16 mouse cellular contexts compared by ENCODE assay signal in the genomic region with DNA sequence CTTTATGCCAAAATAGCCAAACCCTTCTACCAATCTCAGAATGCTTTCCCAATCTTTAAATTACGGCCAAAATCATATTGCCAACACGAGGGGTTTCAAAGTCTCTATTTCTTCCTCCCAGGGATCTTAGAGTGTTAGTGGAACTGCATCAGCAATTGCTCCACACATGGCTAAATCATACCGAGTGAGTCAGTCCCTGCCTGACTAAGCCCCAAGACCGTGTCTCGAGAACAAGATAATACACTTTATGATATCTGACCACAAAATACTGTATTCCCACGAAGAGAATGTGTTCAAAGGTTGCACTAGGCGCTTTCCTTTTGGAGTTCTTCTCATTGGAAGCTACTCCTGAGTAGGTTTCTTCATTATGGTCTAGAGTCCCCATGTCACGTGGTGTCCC.
"Had no signal": no experiment of that assay in that cellular context is flagged by ENCODE, and none has a peak within 500 bp of the region (broad histone marks: within the 10 kb centered on the region; RNA-seq: fewer than 3 reads in every experiment).

No protein-coding gene starts in this region.

- H3K4me2 ChIP-seq: limb, embryonic 13.5 days; liver, embryonic 12.5 days; liver, embryonic 15.5 days; lung, embryonic 15.5 days; midbrain, embryonic 11.5 days had no signal

- H3K27me3 ChIP-seq: limb, embryonic 13.5 days; liver, embryonic 15.5 days; lung, embryonic 15.5 days had no signal

- H3K9me3 ChIP-seq: limb, embryonic 10.5 days; limb, embryonic 13.5 days; liver, embryonic 12.5 days; liver, embryonic 15.5 days; lung, embryonic 15.5 days had no signal

- H3K9ac ChIP-seq: limb, embryonic 13.5 days; liver, embryonic 12.5 days; liver, embryonic 15.5 days; lung, embryonic 15.5 days had no signal

- H3K36me3 ChIP-seq: limb, embryonic 10.5 days; limb, embryonic 13.5 days; liver, embryonic 12.5 days; liver, embryonic 15.5 days; lung, embryonic 15.5 days had no signal

- H3K4me1 ChIP-seq: limb, embryonic 10.5 days; liver, embryonic 12.5 days; liver, embryonic 15.5 days; lung, embryonic 15.5 days had no signal

- H3K4me3 ChIP-seq: layer of hippocampus, adult 2 months; limb, embryonic 10.5 days; limb, embryonic 13.5 days; liver, embryonic 12.5 days; liver, embryonic 15.5 days; lung, embryonic 15.5 days had no signal

- ATAC-seq: liver, embryonic 12.5 days had no signal

- H3K27ac ChIP-seq: layer of hippocampus, adult 2 months; limb, embryonic 10.5 days; limb, embryonic 13.5 days; liver, embryonic 12.5 days; liver, embryonic 15.5 days; lung, embryonic 15.5 days had no signal

- DNase-seq: kidney, postnatal 14 days; layer of hippocampus, adult 9-11 months; liver; lung, adult 18-20 months; lung, postnatal 10 days; lung, postnatal 36 days; midbrain, embryonic 14.5 days; thymus, adult 18-20 months; thymus, postnatal 36 days had no signal
